19 mouse cellular contexts compared by ENCODE assay signal in the genomic region with DNA sequence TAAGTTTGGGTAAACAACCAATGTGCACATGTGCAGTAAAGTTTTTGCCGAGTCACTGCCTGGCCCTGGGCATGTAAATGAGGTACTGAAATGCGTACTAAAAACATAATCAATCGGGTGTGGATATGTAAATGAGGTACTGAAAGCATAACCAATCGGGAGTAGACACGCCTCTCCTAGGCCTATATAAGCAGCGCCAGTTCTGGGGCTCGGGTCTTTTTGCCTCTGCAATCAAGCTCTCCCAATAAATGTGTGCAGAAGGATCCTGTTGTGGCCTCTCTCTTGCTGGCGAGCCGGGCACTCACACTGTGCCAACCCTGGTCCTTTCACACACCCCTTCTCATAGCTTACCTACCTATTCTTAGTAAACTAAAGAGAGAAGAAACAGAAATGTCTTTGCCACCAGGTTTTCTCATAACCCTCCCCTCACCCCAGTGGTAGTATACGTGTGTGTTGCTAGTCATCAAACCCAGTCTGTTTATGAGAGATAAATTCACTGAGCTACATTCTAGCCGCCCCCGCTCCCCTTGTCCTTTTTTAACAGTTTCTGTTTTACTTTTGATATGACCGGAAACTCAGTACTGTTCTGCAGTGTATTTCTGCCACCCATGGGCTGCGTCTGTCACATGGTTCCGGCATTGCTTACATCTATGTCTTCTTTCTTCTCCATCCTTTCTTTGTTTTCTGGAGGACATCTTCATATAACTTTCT. TPM values are rescaled to one million over a fixed set of nuclear protein-coding genes. Genes with fewer than 3 reads are reported as not detected.
A peak's percentile ranks its signal among the peaks of the same experiment; 100 is the strongest.
DNase-seq lines count a peak whose midpoint lies in the region; ATAC-seq and TF ChIP-seq lines count a peak whose summit lies in the region.
"Had no signal": no experiment of that assay in that cellular context is flagged by ENCODE, and none has a peak within 500 bp of the region (broad histone marks: within the 10 kb centered on the region; RNA-seq: fewer than 3 reads in every experiment).

No protein-coding gene starts in this region.

- no peaks in the 10 kb centered on the region for H3K27me3 ChIP-seq in MEL (ENCODE audit: control insufficient read depth in 1 of 2, insufficient read depth in 2 of 2, low read length in 2 of 2)
- H3K27me3 ChIP-seq in limb, embryonic 10.5 days (ENCODE audit: low read depth, poor library complexity, severe bottlenecking) = no peaks in the 10 kb centered on the region
- no peaks in the 10 kb centered on the region for H3K27me3 ChIP-seq in forebrain, embryonic 13.5 days
- H3K27me3 ChIP-seq in forebrain, embryonic 10.5 days (ENCODE audit: poor library complexity, severe bottlenecking) = no peaks in the 10 kb centered on the region
- H3K27me3 ChIP-seq: forebrain, embryonic 12.5 days; limb, embryonic 15.5 days; midbrain, embryonic 12.5 days had no signal

- no peaks in the 10 kb centered on the region; a peak in 1 of 4 replicates for H3K4me1 ChIP-seq in MEL (ENCODE audit: control insufficient read depth in 1 of 2, insufficient read depth in 2 of 2, low read length in 2 of 2)
- no peaks in the 10 kb centered on the region for H3K4me1 ChIP-seq in limb, embryonic 10.5 days
- no peaks in the 10 kb centered on the region for H3K4me1 ChIP-seq in forebrain, embryonic 13.5 days
- no peaks in the 10 kb centered on the region for H3K4me1 ChIP-seq in forebrain, embryonic 10.5 days
- H3K4me1 ChIP-seq: forebrain, embryonic 12.5 days; limb, embryonic 15.5 days; midbrain, embryonic 12.5 days had no signal

- no peak overlapping the region for H3K4me2 ChIP-seq in forebrain, embryonic 13.5 days
- H3K4me2 ChIP-seq: forebrain, embryonic 12.5 days; hindbrain, embryonic 14.5 days; limb, embryonic 15.5 days; midbrain, embryonic 12.5 days had no signal

- H3K79me2 ChIP-seq in MEL (ENCODE audit: control insufficient read depth, insufficient read depth, low read length, poor library complexity) = no peaks in the 10 kb centered on the region

- TF ChIP-seq CTCF in MEL (IDR thresholded peaks at IDR 0.05 in 2 of 3, conservative IDR thresholded peaks at IDR 0.05 in 1 of 3; ENCODE audit: control insufficient read depth in 1 of 3, insufficient read depth in 1 of 3, low read depth in 2 of 3, low read length in 3 of 3, poor library complexity in 1 of 3, severe bottlenecking in 1 of 3) = no peak

- TF ChIP-seq RAD21 in MEL (IDR thresholded peaks at IDR 0.05; ENCODE audit: low read depth, low read length) = no peak

- no peak for TF ChIP-seq POLR2A in MEL (IDR thresholded peaks at IDR 0.05; ENCODE audit: control insufficient read depth in 1 of 2, insufficient read depth in 1 of 2, low read depth in 1 of 2, low read length in 2 of 2, poor library complexity in 1 of 2)

- no peak overlapping the region for H3K4me3 ChIP-seq in MEL (ENCODE audit: control insufficient read depth in 1 of 2, insufficient read depth in 1 of 2, low read depth in 2 of 2, low read length in 2 of 2)
- no peak overlapping the region for H3K4me3 ChIP-seq in limb, embryonic 10.5 days
- no peak overlapping the region for H3K4me3 ChIP-seq in forebrain, embryonic 13.5 days
- no peak overlapping the region for H3K4me3 ChIP-seq in forebrain, embryonic 10.5 days
- H3K4me3 ChIP-seq: forebrain, embryonic 12.5 days; limb, embryonic 15.5 days; midbrain, embryonic 12.5 days; myocyte had no signal

- DNase-seq in A20 (ENCODE audit: low read depth, low spot score) (peak; percentile 12), MEL (ENCODE audit: low read depth, low spot score) (peak; percentile 33)
- DNase-seq in limb, embryonic 10.5 days (ENCODE audit: low spot score) = peak; percentile 25
- no peak for DNase-seq in layer of hippocampus, adult 11-12 months (ENCODE audit: low spot score)
- DNase-seq in layer of hippocampus, adult 9-11 months = no peak
- no peak for DNase-seq in forebrain, embryonic 10.5 days (ENCODE audit: extremely low spot score, low spot score)
- DNase-seq: B cell, adult 2 months; cerebellum, adult 18-20 months; kidney, adult 2 months; lung, postnatal 14 days; right cerebral cortex, adult 18-20 months; thymus, postnatal 4 days had no signal

- WGBS in limb, embryonic 10.5 days = 97% methylated on average over 15 of the region's 15 CpGs
- 95% methylated on average over 15 of the region's 15 CpGs for WGBS in forebrain, embryonic 13.5 days
- 94% methylated on average over 15 of the region's 15 CpGs for WGBS in forebrain, embryonic 10.5 days

- H3K9me3 ChIP-seq in MEL (replicated peaks; ENCODE audit: insufficient read depth, low read length) = no peaks in the 10 kb centered on the region
- H3K9me3 ChIP-seq in limb, embryonic 10.5 days (replicated peaks) = 0 out of 2 replicates have a peak, but pooled peaks cover 1% of the 10 kb centered on the region
- H3K9me3 ChIP-seq in forebrain, embryonic 13.5 days (replicated peaks) = no peaks in the 10 kb centered on the region; the same call in 1 of the 2 replicates
- peaks cover 3% of the 10 kb centered on the region; the same call in 1 of the 2 replicates for H3K9me3 ChIP-seq in forebrain, embryonic 10.5 days
- H3K9me3 ChIP-seq: forebrain, embryonic 12.5 days; limb, embryonic 15.5 days; midbrain, embryonic 12.5 days had no signal

- no peak overlapping the region for H3K27ac ChIP-seq in MEL (ENCODE audit: control insufficient read depth, low read depth, low read length)
- H3K27ac ChIP-seq in limb, embryonic 10.5 days = no peak overlapping the region
- H3K27ac ChIP-seq in forebrain, embryonic 13.5 days = no peak overlapping the region
- no peak overlapping the region for H3K27ac ChIP-seq in forebrain, embryonic 10.5 days
- H3K27ac ChIP-seq: forebrain, embryonic 12.5 days; hindbrain, embryonic 14.5 days; limb, embryonic 15.5 days; midbrain, embryonic 12.5 days had no signal

- TF ChIP-seq EP300 in MEL (IDR thresholded peaks at IDR 0.05; ENCODE audit: low read depth in 1 of 2, low read length in 2 of 2) = peak in 1 of 2 experiments; percentile 44; a peak in 2 of 4 replicates

- ATAC-seq in megakaryocyte progenitor cell, adult 5-6 weeks (replicated peaks; ENCODE audit: poor library complexity) = peak; percentile 76
- no peak for ATAC-seq in forebrain, embryonic 13.5 days

- no peak overlapping the region for H3K9ac ChIP-seq in MEL (ENCODE audit: control insufficient read depth, low read depth, low read length, poor library complexity, severe bottlenecking)
- no peak overlapping the region for H3K9ac ChIP-seq in forebrain, embryonic 13.5 days
- H3K9ac ChIP-seq: forebrain, embryonic 12.5 days; hindbrain, embryonic 14.5 days; limb, embryonic 15.5 days; midbrain, embryonic 12.5 days had no signal

- H3K36me3 ChIP-seq in MEL (ENCODE audit: control insufficient read depth in 1 of 2, insufficient read depth in 2 of 2, low read length in 2 of 2) = no peaks in the 10 kb centered on the region
- H3K36me3 ChIP-seq in limb, embryonic 10.5 days = no peaks in the 10 kb centered on the region
- H3K36me3 ChIP-seq in forebrain, embryonic 13.5 days (ENCODE audit: poor library complexity, severe bottlenecking) = no peaks in the 10 kb centered on the region
- H3K36me3 ChIP-seq in forebrain, embryonic 10.5 days (replicated peaks) = no peaks in the 10 kb centered on the region
- H3K36me3 ChIP-seq: forebrain, embryonic 12.5 days; limb, embryonic 15.5 days; midbrain, embryonic 12.5 days had no signal

TF ChIP-seq in MEL, 35 proteins besides CTCF, POLR2A, EP300 and RAD21:
- TF ChIP-seq TAL1 (IDR thresholded peaks at IDR 0.05; ENCODE audit: low read length) (peak; percentile 34; the same call in 1 of the 2 replicates), CHD1 (IDR thresholded peaks at IDR 0.05; ENCODE audit: low read depth, low read length) (no peak), USF2 (IDR thresholded peaks at IDR 0.05; ENCODE audit: borderline replicate concordance in 1 of 2, insufficient read depth in 1 of 2, low read depth in 1 of 2, low read length in 2 of 2) (no peak), KAT2A (conservative IDR thresholded peaks at IDR 0.05; ENCODE audit: low read depth, low read length) (no peak), ETS1 (IDR thresholded peaks at IDR 0.05; ENCODE audit: low read depth, low read length) (0 out of 2 replicates have a peak, but pooled peaks have one; percentile 7)
TF ChIP-seq in MEL: peak in this region for 2.

RNA-seq across cellular contexts. Expression of a gene that starts 42.0 kb away (rescaled TPM):
- total RNA-seq in MEL (2012; rRNA removed) = not detected in 2 replicates
- under 1 TPM in 1 of 2 experiments, not detected in 1; 0.06 TPM for polyA plus RNA-seq in MEL (2012; ENCODE audit: insufficient read depth in 1 of 2, insufficient read length in 2 of 2, low read depth in 1 of 2, low replicate concordance in 2 of 2, missing spikeins in 1 of 2)
- polyA plus RNA-seq in limb, embryonic 10.5 days (2016; fragmentation: Nextera tagmentation; extraction: Ambion mirVana) = not detected in 2 replicates
- 0.15 and 0.27 TPM in 2 replicates for total RNA-seq in megakaryocyte progenitor cell, adult 5-6 weeks (2015)
- 0.04 and 0.61 TPM in 2 replicates for total RNA-seq in megakaryocyte progenitor cell, adult 5-6 weeks (2017)
- 0.08 TPM in 1 of 2 replicates, not detected in the other for polyA plus RNA-seq in forebrain, embryonic 13.5 days (2015; fragmentation: Nextera tagmentation; extraction: Ambion mirVana)
- polyA plus RNA-seq in forebrain, embryonic 10.5 days (2016; fragmentation: Nextera tagmentation; extraction: Ambion mirVana) = 0.16 TPM in 1 of 2 replicates, not detected in the other
- polyA plus RNA-seq: hindbrain, embryonic 14.5 days; myocyte had no signal

RNA-seq across cellular contexts. Expression of a gene that starts 51.3 kb away (rescaled TPM):
- total RNA-seq in MEL (2012; rRNA removed) = 18.2 and 19.1 TPM in 2 replicates
- 10 to 100 TPM in 1 of 2 experiments, not detected in 1; 32.7 TPM for polyA plus RNA-seq in MEL (2012; ENCODE audit: insufficient read depth in 1 of 2, insufficient read length in 2 of 2, low read depth in 1 of 2, low replicate concordance in 2 of 2, missing spikeins in 1 of 2)
- polyA plus RNA-seq in limb, embryonic 10.5 days (2016; fragmentation: Nextera tagmentation; extraction: Ambion mirVana) = 141 and 143 TPM in 2 replicates
- total RNA-seq in megakaryocyte progenitor cell, adult 5-6 weeks (2015) = 3.8 and 9.6 TPM in 2 replicates
- 2.5 and 6.2 TPM in 2 replicates for total RNA-seq in megakaryocyte progenitor cell, adult 5-6 weeks (2017)
- polyA plus RNA-seq in forebrain, embryonic 13.5 days (2015; fragmentation: Nextera tagmentation; extraction: Ambion mirVana) = 92.3 and 95.1 TPM in 2 replicates
- polyA plus RNA-seq in forebrain, embryonic 10.5 days (2016; fragmentation: Nextera tagmentation; extraction: Ambion mirVana) = 106 and 110 TPM in 2 replicates

Comparison
In these comparisons a context has a peak if more than half of its experiments do, and no peak if none do; other contexts are left out.
1. DNase-seq: peak in A20 (single experiment), MEL (single experiment) and limb, embryonic 10.5 days (single experiment); none in layer of hippocampus, adult 11-12 months (single experiment), layer of hippocampus, adult 9-11 months (single experiment) and forebrain, embryonic 10.5 days (single experiment).